Mouse (Mus musculus) left cerebral cortex, adult 18-20 months (tissue): Measurements from ENCODE around the gene Pten. TPM values are rescaled to one million over a fixed set of nuclear protein-coding genes. Genes with fewer than 3 reads are reported as not detected.
A peak's percentile ranks its signal among the peaks of the same experiment; 100 is the strongest.
"Not testable (repeated sequence)": the region's sequence is repeated elsewhere in the genome, so short reads cannot be mapped to it uniquely, and the experiment has no call there.

ENCODE experiments used
- DNase-seq, 2 experiments: peaks; one replicate each; pipeline ENCODE4 v3.0.0; 2021 to 2022; ENCODE audit warnings: low spot score in 2 of 2, mixed read lengths in 1 of 2
- total RNA-seq, 2 experiments: library from RNA; stranded (reverse); gene quantifications; 2 replicates each; pipeline ENCODE4 v1.2.3; 2021

Gene Pten
- total RNA-seq, 2 experiments from 2014 or later = 144 to 146 TPM

DNA sequence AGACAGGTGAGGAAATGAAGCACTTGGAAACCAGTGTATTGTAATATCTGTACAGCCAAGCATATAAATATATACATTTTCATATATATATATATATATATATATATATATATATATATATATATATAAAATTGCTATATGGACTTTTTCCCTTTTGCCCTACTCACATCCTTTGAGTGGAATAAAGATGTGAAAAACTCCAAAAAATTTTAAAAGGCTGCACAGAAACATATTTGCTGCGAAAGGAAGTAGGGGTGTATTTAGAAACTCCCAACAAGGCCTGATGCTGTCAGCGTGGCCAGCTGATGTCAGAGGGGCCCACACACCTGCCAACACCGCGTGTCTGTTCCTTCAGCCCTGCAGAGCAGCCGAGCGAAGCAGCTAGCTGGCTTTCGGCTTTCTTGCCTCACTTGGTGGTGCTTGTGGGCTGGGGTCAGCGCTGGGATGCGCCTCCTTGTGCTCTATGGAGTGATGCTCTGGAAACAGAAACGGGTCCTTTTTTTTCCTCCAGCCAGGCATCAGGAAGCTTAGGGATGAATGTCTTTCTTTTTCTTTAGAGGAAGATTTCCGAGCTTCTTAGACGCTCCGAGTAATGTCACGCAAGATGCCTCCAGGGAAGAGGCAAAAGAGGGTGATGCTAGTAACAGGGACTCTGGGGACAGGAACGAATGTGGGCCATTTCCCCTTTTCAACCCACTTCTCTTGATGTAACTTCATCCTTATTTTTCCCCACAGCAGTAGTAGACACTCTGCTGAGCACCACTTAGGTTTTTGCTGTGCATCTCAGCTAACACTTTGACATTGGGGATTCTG is 2.9 kb upstream of the Pten start:
- DNase-seq = no peak

DNA sequence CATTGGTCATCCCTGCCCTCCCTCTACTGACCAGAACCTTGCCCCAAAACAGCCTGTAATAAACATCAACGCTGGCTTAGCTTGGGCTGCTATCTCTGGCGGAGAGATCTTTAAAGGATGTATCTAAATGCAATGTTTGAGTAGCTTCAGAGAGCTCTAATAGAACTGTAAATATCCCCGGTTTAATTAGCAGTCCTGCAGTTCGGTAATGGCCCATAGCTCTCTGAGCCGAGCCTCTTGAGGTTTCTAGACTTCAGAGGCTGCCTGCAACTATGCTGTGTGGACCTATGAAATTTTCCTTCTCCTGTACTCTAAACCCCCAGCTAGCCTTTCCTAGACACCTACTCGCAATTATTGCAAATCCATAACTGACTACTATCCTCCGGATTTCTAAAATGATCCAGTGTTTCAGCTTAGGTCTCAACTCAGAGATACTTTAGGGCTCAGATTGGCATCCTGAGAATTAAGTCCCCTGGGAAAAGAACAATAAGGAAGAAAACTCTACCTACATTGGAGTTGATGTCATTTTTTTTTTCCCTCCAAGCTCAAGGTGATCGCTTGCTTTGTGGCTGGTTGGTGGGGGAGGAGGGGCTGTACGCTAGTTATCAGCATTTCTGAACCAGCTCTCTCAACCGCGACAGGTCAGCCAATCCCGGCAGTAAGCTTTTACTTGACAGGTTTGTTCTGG is 2.0 kb upstream of the Pten start:
- DNase-seq = no peak

DNA sequence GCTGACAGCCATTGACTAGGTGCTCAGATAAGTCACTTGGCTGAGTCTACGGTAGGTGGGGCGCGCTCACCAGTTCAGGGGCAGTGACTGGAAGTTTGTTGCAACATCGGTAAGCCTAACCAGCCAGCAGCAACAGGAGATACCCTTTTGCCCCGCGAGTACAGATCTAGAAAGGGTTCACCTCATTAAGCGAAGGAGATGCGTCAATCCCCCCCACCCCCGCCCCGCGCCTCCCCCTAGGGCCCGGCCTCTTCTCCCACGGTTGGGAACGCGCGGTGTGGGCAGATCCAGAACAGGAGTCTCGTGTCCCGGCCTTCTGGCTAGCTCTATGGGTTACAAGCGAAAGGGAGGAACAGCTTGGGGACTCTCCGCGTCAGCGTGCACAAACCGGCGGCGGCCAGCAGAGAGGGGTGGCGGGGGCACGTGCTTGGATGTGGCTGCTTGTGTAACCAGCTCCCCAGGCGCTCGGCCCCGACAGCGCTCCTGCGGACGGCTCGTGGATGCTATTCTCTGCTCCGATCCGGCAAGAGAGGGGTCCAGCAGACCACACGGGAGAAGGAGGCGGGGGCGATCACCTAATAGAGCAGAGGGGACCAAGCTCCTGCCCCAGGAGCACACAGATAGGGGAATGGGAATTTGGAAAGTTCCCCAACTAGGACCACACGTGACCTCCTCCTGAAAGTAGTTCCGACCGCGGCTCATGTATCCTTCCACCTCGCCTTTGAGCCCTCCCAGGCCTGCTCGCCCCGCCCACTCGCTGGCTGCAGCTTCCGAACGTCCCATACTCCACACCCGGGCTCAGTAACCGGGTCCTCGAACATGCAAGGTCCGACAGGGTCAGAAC is 1.3 kb upstream of the Pten start:
- DNase-seq = peak; percentile 94 to 96

DNA sequence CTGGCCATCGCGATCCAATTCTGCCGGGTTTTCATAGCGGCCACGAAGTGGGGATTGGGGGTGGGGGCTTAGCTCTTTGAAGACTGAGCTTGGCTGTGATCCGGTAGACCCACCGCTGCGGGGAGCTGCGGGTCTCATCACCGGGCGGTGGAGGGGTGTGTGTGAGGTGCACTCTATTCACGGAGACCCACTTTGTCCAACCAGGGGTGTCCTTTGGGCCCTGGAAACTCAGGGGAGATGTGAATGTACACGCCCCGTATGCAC is 729 bp upstream of the Pten start:
- DNase-seq = no peak

DNA sequence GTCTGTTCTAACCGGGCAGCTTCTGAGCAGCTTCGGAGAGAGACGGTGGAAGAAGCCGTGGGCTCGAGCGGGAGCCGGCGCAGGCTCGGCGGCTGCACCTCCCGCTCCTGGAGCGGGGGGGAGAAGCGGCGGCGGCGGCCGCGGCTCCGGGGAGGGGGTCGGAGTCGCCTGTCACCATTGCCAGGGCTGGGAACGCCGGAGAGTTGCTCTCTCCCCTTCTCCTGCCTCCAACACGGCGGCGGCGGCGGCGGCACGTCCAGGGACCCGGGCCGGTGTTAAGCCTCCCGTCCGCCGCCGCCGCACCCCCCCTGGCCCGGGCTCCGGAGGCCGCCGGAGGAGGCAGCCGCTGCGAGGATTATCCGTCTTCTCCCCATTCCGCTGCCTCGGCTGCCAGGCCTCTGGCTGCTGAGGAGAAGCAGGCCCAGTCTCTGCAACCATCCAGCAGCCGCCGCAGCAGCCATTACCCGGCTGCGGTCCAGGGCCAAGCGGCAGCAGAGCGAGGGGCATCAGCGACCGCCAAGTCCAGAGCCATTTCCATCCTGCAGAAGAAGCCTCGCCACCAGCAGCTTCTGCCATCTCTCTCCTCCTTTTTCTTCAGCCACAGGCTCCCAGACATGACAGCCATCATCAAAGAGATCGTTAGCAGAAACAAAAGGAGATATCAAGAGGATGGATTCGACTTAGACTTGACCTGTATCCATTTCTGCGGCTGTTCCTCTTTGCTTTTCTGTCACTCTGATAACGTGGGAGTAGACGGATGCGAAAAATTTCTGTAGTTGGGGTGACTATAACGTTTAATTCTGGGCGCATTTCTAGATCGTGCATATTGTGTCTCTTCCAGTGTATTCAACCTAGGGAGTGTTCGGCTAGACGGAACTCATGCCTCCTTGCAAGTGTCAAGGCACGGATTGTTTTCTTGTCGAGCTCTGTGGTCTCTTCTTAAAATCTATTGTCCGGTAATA is 815 bp downstream of the Pten start:
- DNase-seq = peak; percentile 43 to 46

DNA sequence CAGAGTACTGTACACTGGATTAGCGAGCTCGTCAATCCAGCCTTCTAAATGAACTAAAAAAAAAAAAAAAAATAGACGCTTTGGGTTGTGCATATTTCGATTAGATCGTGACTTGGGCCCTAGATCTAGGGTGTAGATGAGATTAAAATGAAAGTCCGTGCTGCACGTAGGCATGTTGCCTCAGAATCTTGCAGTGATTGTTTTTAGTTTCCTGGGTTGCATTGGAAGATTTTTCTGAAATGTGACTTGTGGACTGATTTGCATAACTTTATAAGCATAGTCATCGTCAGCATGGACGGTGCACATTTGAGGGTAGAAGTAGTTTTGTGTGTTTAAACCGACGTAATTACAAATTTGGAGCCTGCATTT is 1.5 kb downstream of the Pten start:
- no peak for DNase-seq

DNA sequence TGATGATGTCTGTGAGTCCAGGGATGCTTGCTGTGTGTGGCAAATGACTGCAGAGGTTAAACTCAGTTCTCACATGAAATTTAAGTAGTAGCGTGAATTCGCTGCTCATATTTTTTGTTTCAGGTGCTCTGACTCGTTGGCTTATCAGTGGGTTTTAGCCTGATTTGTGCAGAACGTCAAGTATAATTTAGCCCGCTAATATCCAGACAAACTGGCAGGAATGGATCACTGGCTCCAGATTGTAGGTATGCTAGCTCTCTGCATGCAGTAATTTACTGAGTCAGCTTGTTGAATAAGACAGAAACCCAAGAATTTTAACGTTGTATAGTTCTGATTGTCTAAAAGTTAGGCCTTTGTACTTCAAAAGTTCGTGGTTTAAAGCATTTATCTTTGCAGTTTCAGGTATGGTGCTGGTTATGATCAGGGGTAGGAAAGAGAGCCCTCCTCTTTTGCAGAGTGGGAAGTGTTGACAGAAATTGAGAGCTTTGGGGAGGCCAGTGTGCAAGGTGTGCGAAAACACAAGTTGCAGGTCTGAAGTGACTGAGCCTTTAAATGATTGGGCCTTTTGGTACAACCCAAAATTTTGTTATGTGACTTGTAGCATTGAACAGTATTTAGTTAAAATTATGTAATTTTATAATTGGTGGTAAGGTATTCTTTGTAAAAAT is 2.2 kb downstream of the Pten start:
- DNase-seq = no peak

DNA sequence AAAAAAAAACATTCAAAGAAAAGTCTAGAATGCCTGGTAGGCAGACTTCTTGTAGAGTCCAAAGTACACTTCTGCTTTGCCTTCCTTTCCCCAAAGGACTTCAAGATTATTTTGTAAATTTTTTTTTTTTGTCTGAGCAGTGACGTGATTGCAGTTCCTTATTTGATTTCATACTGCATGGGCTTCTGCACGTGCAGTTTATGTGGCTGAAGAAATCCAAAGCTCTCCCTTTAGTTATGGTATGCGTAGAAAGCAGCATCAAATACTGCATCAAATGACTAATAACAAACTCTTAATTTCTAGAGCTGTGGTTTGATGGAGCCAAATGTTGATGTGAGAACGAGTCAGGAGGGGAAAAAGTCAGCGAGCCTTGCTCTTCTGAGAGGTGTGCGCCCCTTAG is 3.2 kb downstream of the Pten start:
- DNase-seq = no peak

DNA sequence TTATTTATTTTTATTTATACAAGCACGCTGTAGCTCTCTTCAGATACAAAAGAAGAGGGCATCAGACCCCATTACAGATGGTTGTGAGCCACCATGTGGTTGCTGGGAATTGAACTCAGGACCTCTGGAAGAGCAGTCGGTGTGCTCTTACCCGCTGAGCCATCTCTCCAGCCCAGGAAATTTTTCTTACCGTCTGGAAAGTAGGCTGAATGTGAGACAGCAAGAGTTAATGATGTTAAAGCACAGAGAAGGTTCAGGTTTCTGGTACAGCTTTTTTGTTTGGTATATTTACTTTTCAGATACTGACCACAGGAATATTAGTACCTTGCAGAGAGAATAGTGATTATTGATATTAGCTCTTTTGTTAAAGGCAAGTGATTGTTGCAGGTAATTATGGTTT is 3.9 kb downstream of the Pten start:
- no peak for DNase-seq

DNA sequence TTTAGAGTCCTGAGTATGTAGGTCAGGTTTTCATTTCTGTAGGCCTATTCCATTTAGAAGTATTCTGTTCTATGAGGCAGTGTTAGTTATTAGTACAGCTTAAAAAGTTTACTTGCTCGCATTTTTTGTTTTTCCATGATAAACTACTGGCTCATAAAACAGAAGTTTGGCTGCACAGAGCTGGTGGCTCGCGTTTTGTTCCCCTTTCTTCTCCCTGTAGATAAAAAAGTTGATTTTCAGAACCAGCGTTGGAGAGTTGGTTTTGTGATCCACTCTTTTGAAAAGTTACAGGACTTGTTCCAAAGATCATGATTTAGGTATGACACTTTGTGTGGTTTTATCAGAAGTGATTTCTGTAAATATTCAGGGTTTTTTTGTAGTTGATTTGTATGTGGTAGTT is 5.2 kb downstream of the Pten start:
- no peak for DNase-seq

DNA sequence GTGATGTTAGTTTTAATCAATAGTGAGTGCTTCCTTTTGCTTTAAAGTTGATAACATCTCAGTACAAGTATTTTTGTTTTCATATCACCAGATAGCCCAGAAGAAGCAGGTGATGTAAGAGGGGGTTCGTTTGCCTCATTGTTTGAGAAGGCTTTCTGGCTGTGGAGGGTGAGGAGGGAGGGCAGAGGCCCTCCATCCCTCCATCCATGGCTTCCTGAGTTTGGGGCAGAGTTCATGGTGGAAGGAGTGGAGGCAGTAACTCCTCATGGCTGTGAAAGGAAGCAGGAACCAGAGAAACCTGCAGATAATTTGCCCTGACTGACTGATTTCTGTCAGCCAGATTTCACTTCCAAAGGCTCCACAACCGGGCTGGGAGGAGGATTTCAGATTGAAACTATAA is 21.1 kb downstream of the Pten start:
- no peak for DNase-seq

DNA sequence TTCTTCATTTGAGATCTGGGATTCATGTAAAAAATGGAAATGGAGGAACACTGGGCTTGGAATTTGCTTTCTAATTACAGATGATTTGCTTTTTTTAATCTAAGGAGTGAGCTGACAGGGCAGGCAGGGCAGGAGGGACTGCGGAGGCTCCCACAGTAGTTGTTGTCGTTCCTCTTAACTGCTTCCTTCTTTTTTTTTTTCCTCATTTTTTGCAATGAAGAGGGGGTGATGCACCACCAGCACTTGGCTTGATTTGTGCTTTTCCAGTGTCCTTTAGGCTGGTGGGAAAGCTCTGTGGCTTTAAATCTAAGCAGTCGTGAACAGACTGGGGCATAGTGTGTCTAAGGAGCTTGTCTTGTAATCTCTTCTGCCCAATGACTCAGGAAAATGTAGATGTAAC is 21.8 kb downstream of the Pten start:
- no peak for DNase-seq

DNA sequence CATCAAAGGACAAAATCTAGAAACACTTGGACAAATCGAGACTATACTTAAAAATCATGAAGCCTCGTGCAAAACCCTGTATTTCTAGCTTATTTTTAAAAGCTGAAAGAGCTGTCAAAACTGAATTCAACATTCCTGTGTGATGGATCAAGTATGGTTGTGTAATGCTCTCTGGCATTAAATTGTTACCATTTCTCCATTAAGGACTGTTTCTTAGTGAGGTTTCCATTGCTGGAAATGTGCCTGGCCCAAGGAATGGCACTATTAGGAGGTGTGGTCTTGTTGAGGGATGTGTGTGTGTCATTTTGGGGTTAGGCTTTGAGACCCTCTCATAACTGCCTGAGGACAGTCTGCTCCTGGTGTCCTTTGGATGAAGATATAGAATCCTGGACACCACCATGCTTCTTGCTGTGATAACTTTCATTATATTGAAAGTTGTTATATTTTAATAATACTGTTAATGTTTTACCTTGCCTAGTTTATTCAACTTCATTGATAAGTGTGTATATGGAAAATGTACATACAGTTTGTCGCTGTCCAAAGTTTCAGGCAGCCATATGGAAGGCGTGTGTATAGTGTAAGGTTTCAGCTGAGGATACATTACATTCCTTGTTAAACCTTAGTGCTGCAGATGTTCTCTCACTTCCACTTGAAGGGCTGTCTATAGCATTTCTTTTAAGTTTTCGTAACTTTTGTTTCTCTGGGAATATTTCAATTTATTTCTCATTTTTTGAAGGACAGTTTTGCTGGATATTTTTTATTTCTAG is 24.2 kb downstream of the Pten start:
- no peak for DNase-seq

DNA sequence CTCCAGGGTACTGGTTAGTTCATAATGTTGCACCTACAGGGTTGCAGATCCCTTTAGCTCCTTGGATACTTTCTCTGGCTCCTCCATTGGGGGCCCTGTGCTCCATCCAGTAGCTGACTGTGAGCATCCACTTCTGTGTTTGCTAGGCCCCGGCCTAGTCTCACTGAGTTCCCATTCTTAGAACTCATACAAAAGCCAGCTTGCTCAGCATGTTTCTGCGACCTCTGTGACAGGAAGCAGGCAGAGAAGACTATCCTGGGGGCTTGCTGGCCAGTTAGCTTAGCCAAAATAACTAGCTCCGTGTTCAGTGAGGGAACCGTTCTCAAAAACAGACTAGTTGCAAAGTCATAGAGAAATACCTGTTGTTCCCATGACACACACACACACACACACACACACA is 30.1 kb downstream of the Pten start:
- DNase-seq = not testable (repeated sequence)

DNA sequence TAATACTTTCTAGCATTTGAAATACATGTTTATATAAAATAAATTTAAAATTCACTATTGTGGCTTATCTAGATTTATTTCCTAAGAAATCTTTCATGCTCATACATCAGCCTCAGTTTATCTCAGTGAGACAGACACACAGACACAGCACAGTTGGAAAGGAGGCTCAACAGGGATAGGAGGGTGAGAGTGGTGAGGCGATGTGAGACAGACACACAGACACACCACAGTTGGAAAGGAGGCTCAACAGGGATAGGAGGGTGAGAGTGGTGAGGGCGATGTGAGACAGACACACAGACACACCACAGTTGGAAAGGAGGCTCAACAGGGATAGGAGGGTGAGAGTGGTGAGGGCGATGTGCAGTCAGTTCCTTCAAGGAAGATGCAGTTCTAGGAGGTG is 30.7 kb downstream of the Pten start:
- DNase-seq = not testable (repeated sequence)

DNA sequence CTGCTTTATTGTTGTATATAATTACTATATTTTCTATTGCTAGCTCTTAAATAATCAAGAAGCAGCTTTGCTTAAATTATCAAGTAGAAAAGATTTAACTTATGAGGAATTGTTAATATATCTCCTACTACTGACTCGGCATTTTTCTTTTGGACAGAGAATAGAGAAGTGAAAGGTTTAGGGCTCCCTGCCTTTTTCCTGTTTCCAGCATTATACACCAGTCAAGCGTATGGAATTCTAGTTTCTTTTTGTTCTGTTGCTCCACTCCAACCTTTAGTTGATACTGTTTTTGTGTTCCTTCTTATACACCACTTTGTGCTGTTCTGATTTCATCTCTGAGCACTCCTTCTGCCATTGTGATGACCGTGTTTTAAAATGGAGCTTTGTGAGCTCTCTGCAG is 32.2 kb downstream of the Pten start:
- DNase-seq = no peak

DNA sequence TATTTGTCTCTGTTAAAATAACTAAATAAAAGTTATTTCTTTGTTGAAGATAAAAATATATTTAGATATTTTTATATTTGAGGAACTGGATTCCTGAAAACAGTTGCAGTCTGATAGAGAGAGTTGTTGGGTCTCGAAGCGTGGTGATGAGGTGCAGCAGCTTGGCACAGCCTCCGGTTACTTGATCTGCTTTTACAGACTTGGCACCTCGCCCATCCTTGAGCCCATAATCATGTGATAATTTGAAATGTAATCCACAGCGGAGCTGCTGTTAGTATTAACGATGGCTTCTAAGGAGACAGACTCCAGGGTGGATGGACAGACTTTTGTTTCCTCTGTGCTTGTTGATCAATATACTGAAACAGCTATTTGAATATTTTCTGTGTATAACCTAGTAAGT is 35.3 kb downstream of the Pten start:
- DNase-seq = peak; percentile 25 to 26

DNA sequence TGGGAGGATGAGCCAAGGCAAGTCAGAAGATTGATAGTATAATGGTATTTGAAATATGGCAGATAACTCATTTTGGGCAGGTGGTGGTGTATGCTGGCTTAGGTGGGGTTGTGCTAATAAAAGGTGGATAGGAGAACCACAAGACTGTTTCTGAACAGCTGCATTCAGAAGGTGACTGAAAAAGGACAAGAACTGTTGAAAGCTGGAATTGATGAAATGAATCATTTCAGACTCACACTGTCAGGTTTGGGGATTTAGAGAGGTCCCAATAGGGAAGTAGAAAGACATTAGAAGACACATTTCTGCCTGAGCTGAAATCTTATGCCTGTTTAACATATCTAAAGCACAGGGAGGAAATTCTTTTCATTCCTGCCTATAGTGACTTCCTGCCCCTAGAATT is 36.6 kb downstream of the Pten start:
- no peak for DNase-seq

DNA sequence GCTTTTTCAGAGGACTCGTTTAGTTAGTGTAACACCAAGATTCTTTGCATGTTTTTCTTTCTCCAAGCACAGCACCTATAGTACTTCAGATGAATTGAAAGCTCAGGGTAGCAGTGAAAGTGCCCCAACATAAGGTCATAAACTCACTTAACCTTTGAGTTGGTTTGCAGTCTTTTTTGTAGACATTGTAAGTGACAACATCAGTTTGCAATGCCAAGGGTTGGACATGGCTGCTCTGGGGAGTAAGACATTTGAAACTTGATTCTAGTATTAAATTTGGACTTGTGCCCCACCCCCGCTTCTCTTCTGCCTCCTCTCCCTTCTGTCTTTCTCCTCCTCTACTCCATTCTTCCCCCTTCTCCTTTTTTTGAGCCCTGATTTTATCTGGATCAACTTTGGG is 43.3 kb downstream of the Pten start:
- no peak for DNase-seq

DNA sequence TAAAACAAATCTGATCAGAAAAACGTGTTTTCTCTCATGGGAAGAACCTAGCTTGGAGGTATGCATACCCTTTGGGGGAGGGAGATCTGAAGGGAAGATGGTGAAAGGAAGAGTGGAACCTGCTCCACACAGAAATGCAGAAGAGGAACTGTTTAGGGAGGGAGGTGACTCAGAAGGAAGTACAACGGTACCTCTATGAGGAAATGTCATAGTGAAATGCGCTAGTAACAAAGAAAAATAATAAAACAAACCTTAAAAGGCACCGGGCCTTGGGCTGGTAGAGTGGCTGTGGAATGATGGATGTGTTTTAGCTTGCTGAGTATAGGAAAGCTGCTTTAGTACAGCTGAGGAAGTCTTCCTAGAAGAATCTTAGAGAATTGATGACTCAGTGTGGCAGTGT is 47.4 kb downstream of the Pten start:
- DNase-seq = no peak
